Mouse (Mus musculus) liver, postnatal 0 days (tissue): ENCODE data around the gene Nat14. TPM values are rescaled to one million over a fixed set of nuclear protein-coding genes. Genes with fewer than 3 reads are reported as not detected.

Experiments used
- ATAC-seq: fragments of 200-750 bp; cut with Nextera tagmentation; 2 replicates; pipeline ENCODE4 v1.8.0; 2017; ENCODE audit warnings: mild to moderate bottlenecking, moderate library complexity
- DNase-seq: peaks from one replicate; pipeline ENCODE4 v3.0.0-alpha.2; 2016
- H3K27ac ChIP-seq: fragments of 300-500 bp; sonication (generic); 2 replicates; pipeline ENCODE4 v1.5.1; 2014; ENCODE audit warnings: antibody characterized with exemption, moderate library complexity, mild to moderate bottlenecking, low read depth
- H3K27me3 ChIP-seq: fragments of 300-500 bp; sonication (generic); 2 replicates; pipeline ENCODE4 v1.6.1; 2014; ENCODE audit warnings: low read length, control low read depth, mixed read lengths; ENCODE audit not compliant: insufficient read depth
- H3K36me3 ChIP-seq: fragments of 300-500 bp; sonication (generic); replicated peaks from 2 replicates; pipeline ENCODE4 v1.6.1; 2014; ENCODE audit warnings: mild to moderate bottlenecking, control low read depth, low read length, moderate library complexity, mixed read lengths; ENCODE audit not compliant: insufficient read depth
- H3K4me1 ChIP-seq: fragments of 300-500 bp; sonication (generic); 2 replicates; pipeline ENCODE4 v1.6.1; 2014; ENCODE audit warnings: antibody characterized with exemption, mild to moderate bottlenecking, control low read depth; ENCODE audit not compliant: insufficient read depth
- H3K4me2 ChIP-seq: fragments of 300-500 bp; sonication (generic); 2 replicates; pipeline ENCODE4 v1.6.1; 2014; ENCODE audit warnings: low read depth, mild to moderate bottlenecking, low read length, moderate library complexity, mixed read lengths
- H3K4me3 ChIP-seq: fragments of 300-500 bp; sonication (generic); 2 replicates; pipeline ENCODE4 v1.5.1; 2014; ENCODE audit warnings: low read depth, low read length
- H3K9ac ChIP-seq: fragments of 300-500 bp; sonication (generic); replicated peaks from 2 replicates; pipeline ENCODE4 v1.6.1; 2014; ENCODE audit warnings: mild to moderate bottlenecking, moderate library complexity
- H3K9me3 ChIP-seq: fragments of 300-500 bp; sonication (generic); 2 replicates; pipeline ENCODE4 v1.6.1; 2016; ENCODE audit warnings: mild to moderate bottlenecking, control low read depth, low read length, mixed read lengths
- CTCF ChIP-seq: sonication (generic); IDR thresholded peaks from 2 replicates; pipeline ENCODE4 v1.5.1; 2016; ENCODE audit warnings: antibody characterized with exemption, low read depth
- EP300 ChIP-seq: IDR thresholded peaks from 2 replicates; pipeline ENCODE4 v1.6.1; 2016; ENCODE audit warnings: antibody characterized with exemption, low read depth, mild to moderate bottlenecking
- WGBS: fragments of 180-500 bp; shearing (Covaris S2); extraction: QIAGEN DNeasy Blood & Tissue Kit; methylation state at CpG from one replicate; pipeline ENCODE4 v1.1.7; 2014; ENCODE audit not compliant: insufficient replicate concordance; 5-methylcytosine and 5-hydroxymethylcytosine counted together
- polyA plus RNA-seq: library from polyadenylated mRNA; unstranded; fragments of >200 nt; fragmentation: Nextera tagmentation; extraction: Ambion mirVana; gene quantifications from 2 replicates; pipeline ENCODE4 v1.2.1, GENCODE M21; 2015

The Nat14 gene
- polyA plus RNA-seq, 1 experiment from 2014 or later = 0.20 TPM

DNA sequence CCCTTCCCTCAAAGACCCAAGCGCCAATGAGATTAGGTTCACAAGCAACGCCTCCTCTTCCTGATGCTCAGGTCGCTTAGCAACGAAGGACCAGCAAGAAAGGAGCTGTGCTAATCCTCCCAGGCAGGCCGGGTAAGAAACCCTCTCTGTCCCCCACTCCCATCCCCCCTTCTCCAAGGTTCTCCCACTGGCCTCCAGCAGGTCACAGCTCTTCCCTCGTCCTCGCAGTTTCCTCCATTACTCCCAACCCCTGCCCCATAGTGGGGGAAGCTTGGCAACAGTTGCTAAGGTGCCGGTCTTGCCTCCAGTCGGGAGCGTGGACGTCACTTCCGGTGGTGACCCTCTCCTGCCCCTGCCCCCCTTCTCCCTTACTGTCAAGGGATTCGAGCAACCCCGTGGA lies 680 bp downstream of the Nat14 start:
- Histone ChIP-seq H3K27ac (no peak overlapping the region), H3K4me1 (peaks cover 15% of the 10 kb centered on the region), H3K36me3 (peaks cover 25% of the 10 kb centered on the region), H3K4me2 (peak overlapping the region; percentile 55), H3K4me3 (no peak overlapping the region; the same call in 1 of the 2 replicates), H3K9ac (no peak overlapping the region), H3K9me3 (no peaks in the 10 kb centered on the region), H3K27me3 (peaks cover 23% of the 10 kb centered on the region)
- no peak for DNase-seq
- TF ChIP-seq CTCF (no peak), EP300 (no peak)
- WGBS = under 1% methylated on average over 14 of the region's 14 CpGs
- ATAC-seq = peak; percentile 17; the same call in 1 of the 2 replicates

DNA sequence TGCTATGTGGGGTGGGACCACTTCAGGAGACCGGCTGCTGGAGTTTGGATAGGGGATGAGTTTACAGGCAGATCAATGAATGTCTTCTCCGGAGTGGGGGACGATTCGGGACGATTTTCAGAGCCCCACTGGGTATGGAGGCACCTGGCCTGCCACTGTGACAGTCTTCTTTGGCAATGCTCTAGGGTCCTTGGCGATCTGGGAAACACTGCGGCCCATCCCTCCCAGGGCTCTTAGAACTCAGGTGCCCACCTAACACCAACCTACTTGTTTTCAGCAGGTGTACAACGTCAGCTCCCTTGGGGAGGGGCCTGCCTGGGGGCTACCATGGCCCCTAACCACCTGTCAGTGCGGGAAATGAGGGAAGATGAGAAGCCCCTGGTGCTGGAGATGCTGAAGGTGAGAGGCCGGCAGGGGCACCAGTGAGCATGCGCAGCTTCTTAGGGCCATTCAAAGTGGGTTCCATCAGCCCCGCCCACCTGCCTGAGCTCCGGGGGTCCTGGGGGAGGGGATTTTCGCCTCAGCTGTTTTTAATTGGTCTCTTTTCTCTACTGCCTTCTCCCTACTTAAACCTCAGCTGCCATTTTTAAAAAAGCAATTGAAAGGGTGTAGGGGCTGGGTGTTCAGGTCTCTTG lies 1.2 kb downstream of the Nat14 start:
- H3K4me1 ChIP-seq = peaks cover 15% of the 10 kb centered on the region
- DNase-seq (no peak), ATAC-seq (no peak)
- TF ChIP-seq EP300 = no peak
- peak; percentile 31; the same call in 1 of the 2 replicates for TF ChIP-seq CTCF
- 3% methylated on average over 14 of the region's 14 CpGs for WGBS
- peak overlapping the region; percentile 55 for H3K4me2 ChIP-seq
- H3K9me3 ChIP-seq = no peaks in the 10 kb centered on the region
- peaks cover 20% of the 10 kb centered on the region for H3K36me3 ChIP-seq
- no peak overlapping the region for H3K9ac ChIP-seq
- H3K4me3 ChIP-seq = no peak overlapping the region; the same call in 1 of the 2 replicates
- peaks cover 23% of the 10 kb centered on the region for H3K27me3 ChIP-seq
- H3K27ac ChIP-seq = no peak overlapping the region

DNA sequence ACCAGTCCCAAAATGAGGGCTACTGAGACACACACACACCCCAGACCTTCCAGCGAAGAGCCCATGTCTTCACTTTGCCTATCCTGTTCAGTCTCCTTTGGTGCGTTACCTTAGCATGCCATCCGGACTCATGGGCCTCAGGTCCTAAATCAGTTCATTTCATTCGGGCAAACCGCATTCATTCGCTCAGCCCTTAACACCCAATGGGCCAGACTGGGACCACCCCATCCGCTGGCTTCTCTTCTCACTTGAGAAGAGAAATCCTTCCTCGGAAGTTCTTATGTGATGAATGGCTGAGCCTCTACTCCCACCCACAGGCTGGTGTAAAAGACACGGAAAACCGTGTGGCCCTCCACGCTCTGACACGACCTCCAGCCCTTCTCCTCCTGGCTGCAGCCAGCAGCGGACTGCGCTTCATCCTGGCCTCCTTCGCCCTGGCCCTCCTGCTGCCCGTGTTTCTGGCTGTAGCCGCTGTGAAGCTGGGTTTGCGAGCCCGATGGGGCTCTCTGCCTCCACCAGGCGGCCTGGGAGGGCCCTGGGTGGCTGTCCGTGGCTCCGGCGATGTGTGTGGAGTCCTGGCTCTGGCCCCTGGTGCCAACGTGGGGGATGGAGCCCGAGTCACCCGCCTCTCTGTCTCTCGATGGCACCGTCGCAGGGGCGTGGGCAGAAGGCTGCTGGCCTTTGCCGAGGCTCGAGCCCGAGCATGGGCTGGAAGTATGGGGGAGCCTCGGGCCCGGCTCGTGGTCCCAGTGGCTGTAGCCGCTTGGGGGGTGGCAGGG lies 1.9 kb downstream of the Nat14 start:
- Histone ChIP-seq H3K4me3 (0 out of 2 replicates have a peak overlapping the region, but pooled peaks have one; percentile 13), H3K27me3 (peaks cover 23% of the 10 kb centered on the region), H3K4me2 (peak overlapping the region; percentile 6; the same call in 1 of the 2 replicates), H3K9me3 (no peaks in the 10 kb centered on the region), H3K36me3 (peaks cover 16% of the 10 kb centered on the region), H3K4me1 (peaks cover 15% of the 10 kb centered on the region), H3K27ac (no peak overlapping the region), H3K9ac (peak overlapping the region; percentile 34; the same call in 1 of the 2 replicates)
- no peak for DNase-seq
- ATAC-seq = peak; percentile 33; the same call in 1 of the 2 replicates
- WGBS = 7% methylated on average over 37 of the region's 37 CpGs
- peak; percentile 45 for TF ChIP-seq CTCF
- no peak for TF ChIP-seq EP300

DNA sequence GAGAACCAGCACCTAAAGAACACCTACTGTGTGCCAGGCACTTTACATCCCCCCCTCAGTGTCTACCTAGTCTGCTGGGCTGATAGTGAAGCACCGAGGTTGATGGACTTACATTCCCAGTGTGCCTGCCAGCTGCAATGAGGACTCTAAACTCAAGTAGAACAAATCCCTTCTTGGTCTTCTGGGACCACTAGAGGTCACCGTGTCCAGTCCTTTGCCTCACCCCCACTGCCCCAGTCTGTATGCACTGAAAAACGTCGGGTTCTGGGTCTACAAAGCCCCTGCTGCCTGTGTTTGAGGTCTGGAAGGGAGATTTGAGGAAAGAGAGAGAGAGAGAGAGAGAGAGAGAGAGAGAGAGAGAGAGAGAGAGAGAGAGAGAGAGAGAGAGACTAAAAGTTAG lies 2.7 kb downstream of the Nat14 start:
- Histone ChIP-seq H3K36me3 (peaks cover 10% of the 10 kb centered on the region), H3K9me3 (no peaks in the 10 kb centered on the region), H3K4me3 (no peak overlapping the region), H3K4me1 (peaks cover 15% of the 10 kb centered on the region), H3K4me2 (no peak overlapping the region), H3K27me3 (peaks cover 23% of the 10 kb centered on the region), H3K9ac (no peak overlapping the region), H3K27ac (no peak overlapping the region)
- no peak for ATAC-seq
- 5% methylated on average over 4 of the region's 4 CpGs for WGBS
- no peak for DNase-seq
- no peak for TF ChIP-seq EP300
- no peak for TF ChIP-seq CTCF

DNA sequence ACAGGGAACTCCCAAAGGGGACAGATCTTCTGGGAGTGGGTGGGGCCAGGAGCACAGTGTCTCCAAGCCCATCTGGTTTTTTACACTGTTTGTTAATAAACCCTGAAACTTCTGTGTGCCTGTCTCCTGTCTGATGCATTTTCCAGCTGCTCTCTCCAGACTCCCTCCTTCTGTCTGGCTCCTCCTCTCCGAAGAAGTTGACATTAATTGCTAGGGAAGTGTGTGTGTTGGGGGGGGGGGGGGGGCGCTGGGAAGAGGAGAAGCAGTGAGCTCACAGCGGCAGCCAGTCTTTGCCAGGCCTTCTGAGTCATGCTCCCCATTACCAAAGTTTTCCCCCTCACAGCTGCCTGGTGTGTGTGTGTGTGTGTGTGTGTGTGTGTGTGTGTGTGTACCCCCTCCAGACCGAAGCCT lies 3.1 kb downstream of the Nat14 start:
- DNase-seq (no peak), ATAC-seq (no peak)
- no peak overlapping the region for H3K4me2 ChIP-seq
- H3K4me1 ChIP-seq = peaks cover 15% of the 10 kb centered on the region
- H3K36me3 ChIP-seq = peaks cover 6% of the 10 kb centered on the region; the same call in 1 of the 2 replicates
- peaks cover 23% of the 10 kb centered on the region for H3K27me3 ChIP-seq
- H3K9ac ChIP-seq = no peak overlapping the region
- 14% methylated on average over 3 of the region's 4 CpGs for WGBS
- H3K9me3 ChIP-seq = no peaks in the 10 kb centered on the region
- no peak overlapping the region for H3K4me3 ChIP-seq
- no peak for TF ChIP-seq EP300
- TF ChIP-seq CTCF = no peak
- H3K27ac ChIP-seq = no peak overlapping the region
